Comparison of ENCODE assay signal across 12 mouse cellular contexts in genomic region chr11:102770662-102771435, GRCm38 (mm10). TPM values are rescaled to one million over a fixed set of nuclear protein-coding genes. Genes with fewer than 3 reads are reported as not detected.
DNase-seq lines count a peak whose midpoint lies in the region; ATAC-seq lines count a peak whose summit lies in the region.
"Had no signal": no experiment of that assay in that cellular context is flagged by ENCODE, and none has a peak within 500 bp of the region (broad histone marks: within the 10 kb centered on the region; RNA-seq: fewer than 3 reads in every experiment).

No protein-coding gene starts in this region.

- H3K4me1 ChIP-seq in heart, embryonic 10.5 days = peaks cover 78% of the 10 kb centered on the region
- H3K4me1 ChIP-seq in midbrain, embryonic 10.5 days = peaks cover 93% of the 10 kb centered on the region
- peaks cover 32% of the 10 kb centered on the region for H3K4me1 ChIP-seq in midbrain, embryonic 16.5 days (ENCODE audit: control insufficient read depth, insufficient read depth, low read length)
- H3K4me1 ChIP-seq in limb, embryonic 15.5 days = peaks cover 37% of the 10 kb centered on the region

- 27% methylated on average over 15 of the region's 15 CpGs for WGBS in heart, embryonic 10.5 days
- 49% methylated on average over 15 of the region's 15 CpGs for WGBS in midbrain, embryonic 10.5 days
- 43% methylated on average over 15 of the region's 15 CpGs for WGBS in midbrain, embryonic 16.5 days
- WGBS in limb, embryonic 15.5 days = 26% methylated on average over 15 of the region's 15 CpGs

- H3K4me3 ChIP-seq in heart, embryonic 10.5 days = peak overlapping the region; percentile 16
- H3K4me3 ChIP-seq in midbrain, embryonic 10.5 days = no peak overlapping the region
- H3K4me3 ChIP-seq in midbrain, embryonic 16.5 days (ENCODE audit: low read depth, low read length) = no peak overlapping the region
- H3K4me3 ChIP-seq in limb, embryonic 15.5 days = no peak overlapping the region

- no peak for ATAC-seq in midbrain, embryonic 16.5 days
- no peak for ATAC-seq in limb, embryonic 15.5 days (ENCODE audit: insufficient number of reproducible peaks, low FRiP score, low TSS enrichment, low read depth)
- ATAC-seq in activated CD4-positive, CD25-positive, alpha-beta regulatory T cell, adult 4 months = no peak
- no peak for ATAC-seq in inflammation-experienced regulatory T-cells, adult 6 months

- peak overlapping the region; percentile 76 for H3K27ac ChIP-seq in heart, embryonic 10.5 days
- peak overlapping the region; percentile 91; the same call in 1 of the 2 replicates for H3K27ac ChIP-seq in midbrain, embryonic 10.5 days (replicated peaks)
- H3K27ac ChIP-seq in midbrain, embryonic 16.5 days (ENCODE audit: low read length) = no peak overlapping the region
- H3K27ac ChIP-seq in limb, embryonic 15.5 days = 0 out of 2 replicates have a peak overlapping the region, but pooled peaks have one; percentile 0

- no peak overlapping the region for H3K9ac ChIP-seq in midbrain, embryonic 16.5 days (ENCODE audit: low read depth, low read length)
- no peak overlapping the region for H3K9ac ChIP-seq in limb, embryonic 15.5 days

- H3K9me3 ChIP-seq in heart, embryonic 10.5 days = no peaks in the 10 kb centered on the region
- H3K9me3 ChIP-seq in midbrain, embryonic 10.5 days (replicated peaks) = no peaks in the 10 kb centered on the region
- no peaks in the 10 kb centered on the region for H3K9me3 ChIP-seq in midbrain, embryonic 16.5 days (replicated peaks; ENCODE audit: control insufficient read depth, low read length, poor library complexity, severe bottlenecking)
- no peaks in the 10 kb centered on the region for H3K9me3 ChIP-seq in limb, embryonic 15.5 days

- H3K27me3 ChIP-seq in heart, embryonic 10.5 days (ENCODE audit: insufficient read depth, poor library complexity, severe bottlenecking) = peaks cover 35% of the 10 kb centered on the region
- H3K27me3 ChIP-seq in midbrain, embryonic 10.5 days (ENCODE audit: low read depth, poor library complexity, severe bottlenecking) = peaks cover 39% of the 10 kb centered on the region
- H3K27me3 ChIP-seq in midbrain, embryonic 16.5 days (ENCODE audit: control insufficient read depth, insufficient read depth, low read depth, low read length) = no peaks in the 10 kb centered on the region
- H3K27me3 ChIP-seq in limb, embryonic 15.5 days = no peaks in the 10 kb centered on the region

- 0 out of 2 replicates have a peak, but pooled peaks cover under 1% of the 10 kb centered on the region for H3K36me3 ChIP-seq in heart, embryonic 10.5 days
- H3K36me3 ChIP-seq in midbrain, embryonic 10.5 days = peaks cover 6% of the 10 kb centered on the region; the same call in 1 of the 2 replicates
- peaks cover 2% of the 10 kb centered on the region; the same call in 1 of the 2 replicates for H3K36me3 ChIP-seq in midbrain, embryonic 16.5 days (ENCODE audit: control insufficient read depth, insufficient read depth, low read length)
- no peaks in the 10 kb centered on the region for H3K36me3 ChIP-seq in limb, embryonic 15.5 days

- intact Hi-C loops in heart, postnatal 25 days (cut with DNase I) = loop anchor here (5.0 kb wide), 1 partner anchor 221 kb away; no protein-coding TSS in a partner anchor

- no peak overlapping the region for H3K4me2 ChIP-seq in midbrain, embryonic 16.5 days (ENCODE audit: low read length)
- no peak overlapping the region for H3K4me2 ChIP-seq in limb, embryonic 15.5 days

- no peak for DNase-seq in heart, embryonic 10.5 days (ENCODE audit: low spot score)
- no peak for DNase-seq in heart, postnatal 25 days (ENCODE audit: low spot score)
- DNase-seq in midbrain, embryonic 10.5 days (ENCODE audit: low spot score) = no peak
- peak; percentile 36 to 37 for DNase-seq in cerebellum, postnatal 36 days
- DNase-seq: kidney, adult 11 months; right cerebral cortex, postnatal 4 days; thymus, adult 2 months had no signal

RNA-seq across cellular contexts. Expression of gene Adam11, which starts 9.6 kb away (rescaled TPM):
- 6.2 and 7.1 TPM in 2 replicates for polyA plus RNA-seq in heart, embryonic 10.5 days (2016; fragmentation: Nextera tagmentation; extraction: Ambion mirVana)
- 1 to 10 TPM; 3.8 to 4.1 TPM for total RNA-seq in heart, postnatal 25 days (2021)
- 10.7 and 18.4 TPM in 2 replicates for polyA plus RNA-seq in midbrain, embryonic 10.5 days (2016; fragmentation: Nextera tagmentation; extraction: Ambion mirVana)
- polyA plus RNA-seq in midbrain, embryonic 16.5 days (2015; fragmentation: Nextera tagmentation; extraction: Ambion mirVana) = 32.2 and 34.9 TPM in 2 replicates
- polyA plus RNA-seq in limb, embryonic 15.5 days (2015; fragmentation: Nextera tagmentation; extraction: Ambion mirVana) = 5.1 and 6.0 TPM in 2 replicates
- polyA plus RNA-seq in activated CD4-positive, CD25-positive, alpha-beta regulatory T cell, adult 4 months (2017; shearing (Covaris generic)) = not detected
- under 1 TPM in 1 of 3 experiments, not detected in 2; 0.20 TPM for polyA plus RNA-seq in inflammation-experienced regulatory T-cells, adult 6 months (2017; shearing (Covaris generic))
- total RNA-seq: CH12.LX had no signal

RNA-seq across cellular contexts. Expression of gene Gjc1, which starts 48.7 kb away (rescaled TPM):
- 57.0 and 81.1 TPM in 2 replicates for polyA plus RNA-seq in heart, embryonic 10.5 days (2016; fragmentation: Nextera tagmentation; extraction: Ambion mirVana)
- total RNA-seq in heart, postnatal 25 days (2021) = 10 to 100 TPM; 27.4 to 29.2 TPM
- polyA plus RNA-seq in midbrain, embryonic 10.5 days (2016; fragmentation: Nextera tagmentation; extraction: Ambion mirVana) = 81.1 and 84.0 TPM in 2 replicates
- 25.8 and 28.2 TPM in 2 replicates for polyA plus RNA-seq in midbrain, embryonic 16.5 days (2015; fragmentation: Nextera tagmentation; extraction: Ambion mirVana)
- polyA plus RNA-seq in limb, embryonic 15.5 days (2015; fragmentation: Nextera tagmentation; extraction: Ambion mirVana) = 46.3 and 57.6 TPM in 2 replicates
- polyA plus RNA-seq in activated CD4-positive, CD25-positive, alpha-beta regulatory T cell, adult 4 months (2017; shearing (Covaris generic)) = under 1 TPM in 1 of 2 experiments, not detected in 1; 0.15 TPM
- polyA plus RNA-seq in inflammation-experienced regulatory T-cells, adult 6 months (2017; shearing (Covaris generic)) = not detected
- total RNA-seq: CH12.LX had no signal

Comparison
In these comparisons a context has a peak if more than half of its experiments do, and no peak if none do; other contexts are left out.
1. DNase-seq: peak in cerebellum, postnatal 36 days (2 of 2); none in heart, embryonic 10.5 days (single experiment), heart, postnatal 25 days (single experiment) and midbrain, embryonic 10.5 days (single experiment).
2. RNA of gene Gjc1, which starts 48.7 kb away (polyA plus RNA-seq): 81.1 to 84.0 TPM in midbrain, embryonic 10.5 days, 57.0 to 81.1 TPM in heart, embryonic 10.5 days, 46.3 to 57.6 TPM in limb, embryonic 15.5 days and 25.8 to 28.2 TPM in midbrain, embryonic 16.5 days; 0.15 TPM in activated CD4-positive, CD25-positive, alpha-beta regulatory T cell, adult 4 months and not detected in inflammation-experienced regulatory T-cells, adult 6 months; every median in the first group is over 10 times any median in the second.